Mouse (Mus musculus) hindbrain, embryonic 16.5 days (tissue): ENCODE measurements around the gene Gak. TPM values are rescaled to one million over a fixed set of nuclear protein-coding genes. Genes with fewer than 3 reads are reported as not detected.

ENCODE experiments used
- ATAC-seq: fragments of 200-750 bp; cut with Nextera tagmentation; 2 replicates; pipeline ENCODE4 v1.8.0; 2017; ENCODE audit warnings: moderate TSS enrichment, moderate library complexity
- H3K27ac ChIP-seq: fragments of 300-500 bp; sonication (generic); 2 replicates; pipeline ENCODE4 v1.5.1; 2014; ENCODE audit warnings: low read depth, mild to moderate bottlenecking, control low read depth, low read length, moderate library complexity
- H3K27me3 ChIP-seq: fragments of 300-500 bp; sonication (generic); replicated peaks from 2 replicates; pipeline ENCODE4 v1.6.1; 2014; ENCODE audit warnings: low read length; ENCODE audit not compliant: control insufficient read depth, insufficient read depth
- H3K36me3 ChIP-seq: fragments of 300-500 bp; sonication (generic); 2 replicates; pipeline ENCODE4 v1.6.1; 2014; ENCODE audit warnings: mild to moderate bottlenecking, low read length, moderate library complexity, mixed read lengths; ENCODE audit not compliant: control insufficient read depth, insufficient read depth
- H3K4me1 ChIP-seq: fragments of 300-500 bp; sonication (generic); 2 replicates; pipeline ENCODE4 v1.6.1; 2014; ENCODE audit warnings: low read depth, low read length; ENCODE audit not compliant: control insufficient read depth, insufficient read depth
- H3K4me2 ChIP-seq: fragments of 300-500 bp; sonication (generic); 2 replicates; pipeline ENCODE4 v1.6.1; 2014; ENCODE audit warnings: mild to moderate bottlenecking, low read length, control low read depth, moderate library complexity
- H3K4me3 ChIP-seq: fragments of 300-500 bp; sonication (generic); 2 replicates; pipeline ENCODE4 v1.5.1; 2014; ENCODE audit warnings: mild to moderate bottlenecking, low read length, control low read depth, moderate library complexity
- H3K9ac ChIP-seq: fragments of 300-500 bp; sonication (generic); 2 replicates; pipeline ENCODE4 v1.6.1; 2014; ENCODE audit warnings: low read depth, mild to moderate bottlenecking, control low read depth, low read length, moderate library complexity
- H3K9me3 ChIP-seq: fragments of 300-500 bp; sonication (generic); 2 replicates; pipeline ENCODE4 v1.6.1; 2014; ENCODE audit warnings: mild to moderate bottlenecking, low read length, moderate library complexity; ENCODE audit not compliant: control insufficient read depth
- WGBS: fragments of 180-500 bp; shearing (Covaris S2); extraction: QIAGEN DNeasy Blood & Tissue Kit; methylation state at CpG from one replicate; pipeline ENCODE4 v1.1.7; 2014; 5-methylcytosine and 5-hydroxymethylcytosine counted together
- polyA plus RNA-seq: library from polyadenylated mRNA; unstranded; fragments of >200 nt; fragmentation: Nextera tagmentation; extraction: Ambion mirVana; gene quantifications from 2 replicates; pipeline ENCODE4 v1.2.1, GENCODE M21; 2015

Gak gene
- polyA plus RNA-seq, 1 experiment from 2014 or later = 47.5 TPM

GRCm38 (mm10) chr5:108549137-108549488, 80.4 kb downstream of the Gak start:
- H3K27me3 ChIP-seq = no peaks in the 10 kb centered on the region
- 9% methylated on average over 7 of the region's 7 CpGs for WGBS
- peak overlapping the region; percentile 83 for H3K4me2 ChIP-seq
- H3K27ac ChIP-seq = peak overlapping the region; percentile 86
- peaks cover 2% of the 10 kb centered on the region; the same call in 1 of the 2 replicates for H3K36me3 ChIP-seq
- H3K9me3 ChIP-seq = no peaks in the 10 kb centered on the region
- H3K4me1 ChIP-seq = peaks cover 12% of the 10 kb centered on the region
- H3K9ac ChIP-seq = peak overlapping the region; percentile 71
- peak overlapping the region; percentile 61 for H3K4me3 ChIP-seq
- no peak for ATAC-seq

- Histone ChIP-seq H3K36me3 (peaks cover 6% of the 10 kb centered on the region; the same call in 1 of the 2 replicates), H3K27me3 (no peaks in the 10 kb centered on the region), H3K9ac (no peak overlapping the region), H3K4me3 (no peak overlapping the region), H3K4me1 (peaks cover 12% of the 10 kb centered on the region), H3K27ac (no peak overlapping the region), H3K4me2 (0 out of 2 replicates have a peak overlapping the region, but pooled peaks have one; percentile 4), H3K9me3 (no peaks in the 10 kb centered on the region)
- WGBS = 91% methylated on average over 5 of the region's 5 CpGs
- no peak for ATAC-seq
These were observed 81.9 kb downstream of the Gak start for GRCm38 (mm10) chr5:108547636-108548035.

- WGBS = 82% methylated on average over 7 of the region's 7 CpGs
- ATAC-seq = no peak
These were observed 85.9 kb downstream of the Gak start for GRCm38 (mm10) chr5:108543516-108544291.

GRCm38 (mm10) chr5:108534188-108534587, 95.4 kb downstream of the Gak start:
- H3K36me3 ChIP-seq = peaks cover 16% of the 10 kb centered on the region
- H3K9me3 ChIP-seq = peaks cover 4% of the 10 kb centered on the region; the same call in 1 of the 2 replicates
- WGBS = 94% methylated on average over 2 of the region's 2 CpGs
- H3K4me2 ChIP-seq = no peak overlapping the region
- H3K27me3 ChIP-seq = no peaks in the 10 kb centered on the region
- ATAC-seq = no peak
- no peaks in the 10 kb centered on the region for H3K4me1 ChIP-seq
- no peak overlapping the region for H3K27ac ChIP-seq
- no peak overlapping the region for H3K4me3 ChIP-seq
- H3K9ac ChIP-seq = no peak overlapping the region

More at GRCm38 (mm10) chr5:108543516-108544291, 85.9 kb downstream of the Gak start:
- Histone ChIP-seq H3K27ac (no peak overlapping the region), H3K9me3 (no peaks in the 10 kb centered on the region), H3K4me1 (peaks cover 3% of the 10 kb centered on the region), H3K4me2 (no peak overlapping the region), H3K27me3 (no peaks in the 10 kb centered on the region), H3K36me3 (peaks cover 24% of the 10 kb centered on the region), H3K4me3 (no peak overlapping the region), H3K9ac (no peak overlapping the region)

- Histone ChIP-seq H3K9ac (no peak overlapping the region), H3K9me3 (no peaks in the 10 kb centered on the region), H3K4me2 (no peak overlapping the region), H3K36me3 (peaks cover 15% of the 10 kb centered on the region; the same call in 1 of the 2 replicates), H3K27ac (no peak overlapping the region), H3K27me3 (no peaks in the 10 kb centered on the region), H3K4me1 (no peaks in the 10 kb centered on the region), H3K4me3 (no peak overlapping the region)
- no peak for ATAC-seq
- WGBS = 85% methylated on average over 3 of the region's 3 CpGs
These were observed 107.0 kb downstream of the Gak start for GRCm38 (mm10) chr5:108522597-108522996.

GRCm38 (mm10) chr5:108521896-108522295, 107.7 kb downstream of the Gak start:
- H3K9ac ChIP-seq = no peak overlapping the region
- H3K36me3 ChIP-seq = peaks cover 15% of the 10 kb centered on the region; the same call in 1 of the 2 replicates
- H3K4me3 ChIP-seq = no peak overlapping the region
- no peak for ATAC-seq
- no peaks in the 10 kb centered on the region for H3K27me3 ChIP-seq
- no peaks in the 10 kb centered on the region for H3K4me1 ChIP-seq
- 82% methylated on average over 3 of the region's 3 CpGs for WGBS
- H3K4me2 ChIP-seq = no peak overlapping the region
- H3K9me3 ChIP-seq = no peaks in the 10 kb centered on the region
- H3K27ac ChIP-seq = no peak overlapping the region

- H3K27ac ChIP-seq = no peak overlapping the region
- no peaks in the 10 kb centered on the region for H3K4me1 ChIP-seq
- no peaks in the 10 kb centered on the region for H3K27me3 ChIP-seq
- H3K4me3 ChIP-seq = no peak overlapping the region
- H3K36me3 ChIP-seq = peaks cover 15% of the 10 kb centered on the region; the same call in 1 of the 2 replicates
- H3K9me3 ChIP-seq = no peaks in the 10 kb centered on the region
- H3K4me2 ChIP-seq = no peak overlapping the region
- H3K9ac ChIP-seq = no peak overlapping the region
- 67% methylated on average over 2 of the region's 2 CpGs for WGBS
- no peak for ATAC-seq
These were observed 108.5 kb downstream of the Gak start for GRCm38 (mm10) chr5:108521016-108521415.

GRCm38 (mm10) chr5:108520153-108520552, 109.4 kb downstream of the Gak start:
- 88% methylated on average over 7 of the region's 7 CpGs for WGBS
- Histone ChIP-seq H3K9ac (no peak overlapping the region), H3K4me1 (no peaks in the 10 kb centered on the region), H3K36me3 (peaks cover 15% of the 10 kb centered on the region; the same call in 1 of the 2 replicates), H3K4me3 (no peak overlapping the region), H3K9me3 (no peaks in the 10 kb centered on the region), H3K27ac (no peak overlapping the region), H3K27me3 (no peaks in the 10 kb centered on the region), H3K4me2 (no peak overlapping the region)
- ATAC-seq = no peak
